Mouse (Mus musculus): ENCODE results near the gene Camp. TPM values are rescaled to one million over a fixed set of nuclear protein-coding genes. Genes with fewer than 3 reads are reported as not detected.
"Not testable (repeated sequence)": the region's sequence is repeated elsewhere in the genome, so short reads cannot be mapped to it uniquely, and the experiment has no call there.

Gene Camp
- total and polyA plus RNA-seq, 2 experiments: 0.45 TPM; not detected in 1

DNA sequence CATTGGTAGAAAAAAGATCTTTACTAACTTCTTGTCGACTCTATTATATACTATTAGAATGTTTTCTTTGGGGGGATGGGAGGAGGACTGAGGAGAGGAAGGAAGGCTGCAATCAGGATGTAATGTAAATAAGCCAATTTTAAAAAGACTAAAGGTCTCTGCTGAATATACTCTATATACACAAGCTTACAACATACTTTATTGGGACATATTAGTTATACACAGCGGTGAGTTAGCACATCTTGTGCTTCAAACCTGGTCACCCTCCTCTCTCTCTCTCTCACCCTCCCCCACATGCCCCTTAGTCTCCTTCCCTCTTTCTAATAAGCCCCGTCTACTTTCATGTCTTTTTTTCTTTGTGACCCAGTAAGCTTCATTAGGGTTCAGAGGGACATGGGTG, 41.5 kb downstream of the Camp start:
- Histone ChIP-seq H3K79me2 (ENCODE audit: control insufficient read depth, insufficient read depth, low read length) (no peaks in the 10 kb centered on the region), H3K27me3 (ENCODE audit: control insufficient read depth, insufficient read depth, low read length) (no peaks in the 10 kb centered on the region), H3K4me3 (ENCODE audit: insufficient read depth, low read depth, low read length) (no peak overlapping the region), H3K36me3 (ENCODE audit: control insufficient read depth, insufficient read depth, low read length) (no peaks in the 10 kb centered on the region), H3K9ac (ENCODE audit: low read depth, low read length) (no peak overlapping the region), H3K27ac (replicated peaks; ENCODE audit: insufficient read depth, low read depth, low read length) (no peak overlapping the region), H3K4me1 (ENCODE audit: control insufficient read depth, insufficient read depth, low read length) (no peaks in the 10 kb centered on the region)
- DNase-seq (ENCODE audit: extremely low read depth, low read depth, low spot score): no peak
- WGBS: 16% methylated on average over 3 of the region's 3 CpGs
- no peak for TF ChIP-seq POLR2A (IDR thresholded peaks at IDR 0.05; ENCODE audit: extremely low read depth, insufficient read depth, low read length)
- no peak for TF ChIP-seq CTCF (IDR thresholded peaks at IDR 0.05; ENCODE audit: low read depth, low read length)

DNA sequence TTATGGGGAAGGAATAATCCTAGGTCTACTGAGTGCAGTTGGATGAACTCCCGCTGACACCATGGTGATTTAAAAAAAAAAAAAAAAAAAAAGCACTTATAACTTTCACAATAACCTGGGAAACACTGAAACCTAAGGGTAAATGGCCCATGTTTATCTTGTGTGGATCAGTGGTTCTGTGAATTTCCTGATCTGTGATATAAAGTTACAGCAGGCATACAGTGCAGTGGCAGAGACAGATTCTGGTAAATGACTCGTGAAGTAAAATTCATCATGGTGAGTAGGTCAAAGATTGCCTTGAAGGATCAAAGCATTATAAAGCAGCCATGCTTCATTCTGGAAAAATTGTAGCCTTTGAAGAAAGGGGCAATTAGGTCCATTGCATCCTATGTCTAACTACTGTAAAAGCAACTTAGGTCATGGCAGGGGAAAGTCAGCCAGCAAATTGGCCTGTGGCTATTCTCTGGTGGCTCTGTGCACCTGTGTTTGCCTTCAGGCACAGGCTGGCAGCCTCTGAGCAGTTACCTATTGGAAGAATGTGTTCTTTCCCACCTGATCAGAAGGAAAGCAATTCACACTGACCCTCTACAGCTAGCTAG, 42.6 kb downstream of the Camp start:
- DNase-seq (ENCODE audit: extremely low read depth, low read depth, low spot score): no peak
- Histone ChIP-seq H3K4me3 (ENCODE audit: insufficient read depth, low read depth, low read length) (no peak overlapping the region), H3K9ac (ENCODE audit: low read depth, low read length) (no peak overlapping the region), H3K27me3 (ENCODE audit: control insufficient read depth, insufficient read depth, low read length) (no peaks in the 10 kb centered on the region), H3K27ac (replicated peaks; ENCODE audit: insufficient read depth, low read depth, low read length) (no peak overlapping the region), H3K36me3 (ENCODE audit: control insufficient read depth, insufficient read depth, low read length) (no peaks in the 10 kb centered on the region), H3K4me1 (ENCODE audit: control insufficient read depth, insufficient read depth, low read length) (no peaks in the 10 kb centered on the region), H3K79me2 (ENCODE audit: control insufficient read depth, insufficient read depth, low read length) (no peaks in the 10 kb centered on the region)
- WGBS: 85% methylated on average over 2 of the region's 2 CpGs
- TF ChIP-seq POLR2A (IDR thresholded peaks at IDR 0.05; ENCODE audit: extremely low read depth, insufficient read depth, low read length) (no peak), CTCF (IDR thresholded peaks at IDR 0.05; ENCODE audit: low read depth, low read length) (no peak)

DNA sequence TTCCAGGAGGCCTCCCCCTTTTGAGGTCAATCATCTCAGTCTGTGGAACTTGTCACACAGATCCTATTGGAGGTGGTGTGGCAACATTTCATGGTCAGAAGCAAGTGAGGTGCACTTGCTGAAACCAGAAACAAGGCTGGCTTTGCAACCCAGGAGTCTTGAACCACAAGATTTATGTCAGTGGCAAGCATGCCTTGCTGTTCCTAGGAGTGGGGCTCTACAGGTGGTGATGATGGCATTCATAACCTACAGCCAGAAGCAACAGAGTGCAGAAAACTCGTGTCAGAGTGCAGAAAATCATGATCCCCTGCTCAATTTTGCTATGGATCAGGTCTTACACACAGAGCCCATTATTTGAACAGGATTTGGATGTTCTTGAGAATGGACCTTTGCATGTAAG, 43.2 kb downstream of the Camp start:
- TF ChIP-seq CTCF (IDR thresholded peaks at IDR 0.05; ENCODE audit: low read depth, low read length): no peak
- no peak for TF ChIP-seq POLR2A (IDR thresholded peaks at IDR 0.05; ENCODE audit: extremely low read depth, insufficient read depth, low read length)
- Histone ChIP-seq H3K27me3 (ENCODE audit: control insufficient read depth, insufficient read depth, low read length) (no peaks in the 10 kb centered on the region), H3K4me1 (ENCODE audit: control insufficient read depth, insufficient read depth, low read length) (no peaks in the 10 kb centered on the region), H3K4me3 (ENCODE audit: insufficient read depth, low read depth, low read length) (no peak overlapping the region), H3K79me2 (ENCODE audit: control insufficient read depth, insufficient read depth, low read length) (no peaks in the 10 kb centered on the region), H3K36me3 (ENCODE audit: control insufficient read depth, insufficient read depth, low read length) (no peaks in the 10 kb centered on the region), H3K9ac (ENCODE audit: low read depth, low read length) (no peak overlapping the region), H3K27ac (replicated peaks; ENCODE audit: insufficient read depth, low read depth, low read length) (no peak overlapping the region)
- 59% methylated on average over 1 of the region's 1 CpGs for WGBS
- no peak for DNase-seq (ENCODE audit: extremely low read depth, low read depth, low spot score)

DNA sequence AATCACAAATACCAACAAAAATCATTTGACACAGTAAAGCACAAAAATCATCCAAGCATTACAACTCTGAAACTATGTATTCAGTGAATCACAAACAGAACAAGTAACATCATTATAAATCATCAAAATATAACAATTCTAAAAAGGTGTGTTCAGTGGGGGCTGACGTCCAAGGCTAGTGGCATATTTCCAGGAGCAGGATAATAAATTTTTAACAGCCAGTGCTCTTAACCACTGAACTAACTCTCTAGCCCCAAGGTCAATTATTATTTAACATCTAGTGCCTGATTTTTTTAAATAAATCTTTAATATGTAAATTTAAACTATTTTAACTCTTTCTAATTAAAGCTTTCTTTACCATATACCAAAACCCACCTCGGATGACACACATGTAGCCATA, 43.8 kb downstream of the Camp start:
- not testable (repeated sequence) for H3K79me2 ChIP-seq (ENCODE audit: control insufficient read depth, insufficient read depth, low read length); H3K27ac ChIP-seq (replicated peaks; ENCODE audit: insufficient read depth, low read depth, low read length); H3K36me3 ChIP-seq (ENCODE audit: control insufficient read depth, insufficient read depth, low read length); H3K9ac ChIP-seq (ENCODE audit: low read depth, low read length); DNase-seq (ENCODE audit: extremely low read depth, low read depth, low spot score); H3K27me3 ChIP-seq (ENCODE audit: control insufficient read depth, insufficient read depth, low read length); H3K4me3 ChIP-seq (ENCODE audit: insufficient read depth, low read depth, low read length); H3K4me1 ChIP-seq (ENCODE audit: control insufficient read depth, insufficient read depth, low read length)
- WGBS: 75% methylated on average over 2 of the region's 2 CpGs

DNA sequence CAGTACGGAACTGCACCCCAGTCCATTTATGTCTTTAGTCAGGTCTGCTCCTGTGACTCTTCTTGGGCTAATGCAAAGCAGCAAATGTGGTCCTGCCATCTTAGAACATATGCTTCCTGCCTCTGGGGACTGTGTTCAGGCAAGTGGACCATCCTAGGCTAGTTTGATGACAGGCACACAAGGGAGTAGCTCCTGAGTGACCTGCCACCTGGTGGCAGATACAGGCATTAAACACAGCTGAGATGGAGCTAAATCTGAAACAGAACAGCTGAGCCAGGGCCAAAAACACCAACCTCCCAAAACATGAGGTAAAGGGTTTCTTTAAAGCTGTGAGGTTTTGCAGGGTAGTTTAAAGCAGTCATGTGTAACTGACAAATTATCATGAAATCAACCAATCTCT, 51.4 kb downstream of the Camp start:
- H3K79me2 ChIP-seq (ENCODE audit: control insufficient read depth, insufficient read depth, low read length): no peaks in the 10 kb centered on the region
- peak; percentile 2 for DNase-seq (ENCODE audit: extremely low read depth, low read depth, low spot score)
- H3K4me1 ChIP-seq (ENCODE audit: control insufficient read depth, insufficient read depth, low read length): no peaks in the 10 kb centered on the region
- H3K27ac ChIP-seq (replicated peaks; ENCODE audit: insufficient read depth, low read depth, low read length): no peak overlapping the region
- H3K27me3 ChIP-seq (ENCODE audit: control insufficient read depth, insufficient read depth, low read length): no peaks in the 10 kb centered on the region
- H3K9ac ChIP-seq (ENCODE audit: low read depth, low read length): no peak overlapping the region
- no peak overlapping the region for H3K4me3 ChIP-seq (ENCODE audit: insufficient read depth, low read depth, low read length)
- TF ChIP-seq CTCF (IDR thresholded peaks at IDR 0.05; ENCODE audit: low read depth, low read length) (peak; percentile 57), POLR2A (IDR thresholded peaks at IDR 0.05; ENCODE audit: extremely low read depth, insufficient read depth, low read length) (no peak)
- 83% methylated on average over 1 of the region's 1 CpGs for WGBS
- no peaks in the 10 kb centered on the region for H3K36me3 ChIP-seq (ENCODE audit: control insufficient read depth, insufficient read depth, low read length)

Other genes starting within 250 kb of the Camp start
- not detected in 2 replicates for gene Fbxw24, start 223.6 kb downstream of the Camp start, total RNA-seq (2014; rRNA removed)
- gene Fbxw24, start 223.6 kb downstream of the Camp start, polyA plus RNA-seq (2012; rRNA removed): not detected in 2 replicates
- not detected in 2 replicates for gene Fbxw25, start 185.0 kb downstream of the Camp start, total RNA-seq (2014; rRNA removed)
- not detected in 2 replicates for gene Fbxw25, start 185.0 kb downstream of the Camp start, polyA plus RNA-seq (2012; rRNA removed)
- gene Fbxw18, start 146.9 kb downstream of the Camp start, total RNA-seq (2014; rRNA removed): not detected in 2 replicates
- gene Fbxw18, start 146.9 kb downstream of the Camp start, polyA plus RNA-seq (2012; rRNA removed): not detected in 2 replicates
- gene Fbxw26, start 103.5 kb downstream of the Camp start, total RNA-seq (2014; rRNA removed): not detected in 2 replicates
- gene Fbxw26, start 103.5 kb downstream of the Camp start, polyA plus RNA-seq (2012; rRNA removed): not detected in 2 replicates
- gene Fbxw27, start 58.9 kb downstream of the Camp start, total RNA-seq (2014; rRNA removed): not detected in 2 replicates
- not detected in 2 replicates for gene Fbxw27, start 58.9 kb downstream of the Camp start, polyA plus RNA-seq (2012; rRNA removed)
- gene Spink8, start 37.3 kb downstream of the Camp start, total RNA-seq (2014; rRNA removed): not detected in 2 replicates
- gene Spink8, start 37.3 kb downstream of the Camp start, polyA plus RNA-seq (2012; rRNA removed): not detected in 2 replicates
- gene Nme6, start 16.9 kb downstream of the Camp start, total RNA-seq (2014; rRNA removed): 27.6 and 38.6 TPM in 2 replicates
- gene Nme6, start 16.9 kb downstream of the Camp start, polyA plus RNA-seq (2012; rRNA removed): 30.1 and 44.5 TPM in 2 replicates
- gene Cdc25a, start 26.0 kb upstream of the Camp start, total RNA-seq (2014; rRNA removed): 0.92 and 2.1 TPM in 2 replicates
- 0.73 and 0.87 TPM in 2 replicates for gene Cdc25a, start 26.0 kb upstream of the Camp start, polyA plus RNA-seq (2012; rRNA removed)
- 16.8 and 19.3 TPM in 2 replicates for gene Map4, start 81.8 kb upstream of the Camp start, total RNA-seq (2014; rRNA removed)
- gene Map4, start 81.8 kb upstream of the Camp start, polyA plus RNA-seq (2012; rRNA removed): 43.2 and 50.9 TPM in 2 replicates